Mouse (Mus musculus): ENCODE data around the gene Pigx. TPM values are rescaled to one million over a fixed set of nuclear protein-coding genes. Genes with fewer than 3 reads are reported as not detected.

The Pigx gene
- total RNA-seq (2021) = 10 to 100 TPM; 26.2 to 29.6 TPM

- peak; percentile 89 for DNase-seq
These were observed at the start of gene Pigx, which contains the start of gene Cep19 for GRCm38 (mm10) chr16:32099638-32100150. TSS of gene Pigx (minus strand) at chr16:32099740. TSS of gene Cep19 (plus strand) at chr16:32099800.

GRCm38 (mm10) chr16:32147589-32148207 lies 48.2 kb upstream of the Pigx start:
- DNase-seq = no peak

DNA sequence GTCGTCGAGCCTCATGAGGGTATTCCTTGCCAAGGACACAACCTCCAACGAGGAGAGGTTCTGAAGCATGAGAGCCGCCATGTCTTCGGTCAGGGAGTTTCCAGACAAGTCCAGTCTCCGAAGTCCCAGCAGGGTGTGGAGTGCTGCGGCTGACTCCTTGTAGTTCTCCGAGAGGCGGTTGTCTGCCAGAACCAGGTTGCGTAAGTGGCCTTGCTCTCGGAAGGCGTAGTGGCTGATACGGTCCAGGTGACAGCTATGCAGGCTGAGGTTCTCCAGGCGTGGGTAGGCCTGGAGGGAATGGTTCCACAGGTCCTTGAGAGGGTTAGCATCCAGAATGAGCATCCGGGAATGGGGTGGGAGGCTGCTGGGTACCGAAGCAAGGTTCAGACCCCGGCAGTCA lies 45.1 kb upstream of the Pigx start:
- no peak for DNase-seq

GRCm38 (mm10) chr16:32143766-32144165 lies 44.2 kb upstream of the Pigx start:
- no peak for DNase-seq

DNA sequence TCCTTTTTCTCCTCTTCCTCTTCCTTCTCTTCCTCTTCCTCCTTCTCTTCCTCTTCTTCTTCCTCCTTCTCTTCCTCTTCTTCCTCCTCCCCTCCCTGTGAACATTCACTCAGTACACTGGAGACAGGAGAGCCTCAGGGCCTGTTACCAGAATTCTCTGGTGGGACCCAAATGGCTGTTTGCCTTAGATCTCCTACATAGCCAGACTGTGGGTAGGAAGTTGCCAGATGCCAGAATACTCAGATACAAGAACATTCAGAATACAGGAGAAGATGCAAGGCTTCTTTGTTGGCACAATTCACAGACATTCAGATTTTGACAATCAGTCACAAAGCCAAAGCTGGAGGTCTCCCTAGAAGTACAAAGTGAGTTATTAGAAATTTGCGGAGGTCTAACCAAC lies 39.4 kb upstream of the Pigx start:
- DNase-seq = no peak

GRCm38 (mm10) chr16:32135842-32136357 lies 36.4 kb upstream of the Pigx start:
- no peak for DNase-seq

GRCm38 (mm10) chr16:32133148-32133547 lies 33.6 kb upstream of the Pigx start:
- no peak for DNase-seq

DNA sequence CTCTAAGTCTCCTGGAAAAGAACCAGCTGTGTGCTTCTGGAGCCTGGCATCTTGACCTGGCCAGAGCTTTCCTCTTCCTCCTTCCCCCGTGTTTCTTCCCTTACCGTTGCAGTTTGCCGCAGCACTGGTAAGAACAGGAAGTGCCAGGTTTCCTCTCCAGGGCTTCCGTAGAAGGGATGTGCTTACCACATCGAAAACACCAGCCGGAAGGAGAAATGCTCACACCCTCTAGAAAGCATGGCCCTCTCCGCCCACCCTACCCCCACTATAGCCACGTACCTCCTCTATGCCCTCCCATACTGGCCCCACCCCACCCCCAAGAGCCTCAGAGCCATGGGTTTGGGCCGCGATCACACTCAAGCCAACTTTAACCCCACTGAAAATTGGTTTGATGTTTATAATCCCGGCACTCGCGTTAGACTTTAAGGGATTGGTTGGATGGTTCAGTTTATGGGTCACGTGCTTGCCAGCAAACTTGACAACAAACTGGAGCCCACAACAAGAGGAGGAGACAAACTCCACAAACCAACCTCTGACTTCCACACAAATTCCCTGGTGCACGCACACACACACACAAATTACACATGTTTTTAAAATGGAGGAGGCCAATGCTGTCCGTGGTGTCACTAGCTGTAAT lies 30.8 kb upstream of the Pigx start:
- peak; percentile 45 for DNase-seq

DNA sequence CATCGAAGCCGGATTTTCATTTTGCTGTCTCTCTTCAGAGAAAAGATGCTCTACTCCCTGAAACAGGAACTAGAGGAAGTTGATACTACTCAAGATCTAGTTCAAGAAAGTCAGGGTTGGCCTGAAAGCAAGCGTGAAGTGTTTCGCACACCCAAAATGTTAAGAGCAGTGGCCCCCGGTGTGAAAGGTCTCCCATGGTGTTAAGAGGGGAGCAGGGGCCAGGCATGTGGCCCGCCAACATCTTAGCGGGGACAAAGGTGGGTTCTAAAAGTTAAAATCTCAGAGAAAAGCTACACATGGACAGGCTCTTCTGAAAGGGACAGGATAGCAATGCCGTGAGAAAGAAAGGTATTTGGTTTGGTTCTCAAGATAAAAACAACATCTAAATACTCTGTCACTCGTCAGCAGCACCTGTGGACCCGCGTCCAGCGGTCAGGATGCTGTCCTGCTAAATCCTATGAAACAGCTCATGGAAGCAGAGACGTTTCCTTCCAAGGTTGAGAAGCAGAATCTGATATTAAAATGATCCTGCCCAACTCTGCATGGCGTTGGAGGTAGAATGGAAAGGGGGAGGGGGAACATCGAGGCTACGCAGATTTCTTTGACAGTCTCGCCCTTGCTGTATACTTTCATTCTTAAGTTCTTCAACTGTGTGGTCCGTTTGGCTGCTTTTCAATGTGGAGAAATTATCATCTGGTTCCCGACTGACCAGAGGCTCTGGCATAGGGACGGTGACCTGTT lies 30.1 kb upstream of the Pigx start:
- DNase-seq = no peak

- DNase-seq = no peak
These were observed 27.5 kb upstream of the Pigx start for GRCm38 (mm10) chr16:32127046-32127445.

GRCm38 (mm10) chr16:32125364-32125763 lies 25.8 kb upstream of the Pigx start:
- no peak for DNase-seq

GRCm38 (mm10) chr16:32124444-32125335 lies 25.1 kb upstream of the Pigx start:
- no peak for DNase-seq

- no peak for DNase-seq
These were observed 24.5 kb upstream of the Pigx start for GRCm38 (mm10) chr16:32124020-32124419.

GRCm38 (mm10) chr16:32120454-32120853 lies 20.9 kb upstream of the Pigx start:
- DNase-seq = no peak

DNA sequence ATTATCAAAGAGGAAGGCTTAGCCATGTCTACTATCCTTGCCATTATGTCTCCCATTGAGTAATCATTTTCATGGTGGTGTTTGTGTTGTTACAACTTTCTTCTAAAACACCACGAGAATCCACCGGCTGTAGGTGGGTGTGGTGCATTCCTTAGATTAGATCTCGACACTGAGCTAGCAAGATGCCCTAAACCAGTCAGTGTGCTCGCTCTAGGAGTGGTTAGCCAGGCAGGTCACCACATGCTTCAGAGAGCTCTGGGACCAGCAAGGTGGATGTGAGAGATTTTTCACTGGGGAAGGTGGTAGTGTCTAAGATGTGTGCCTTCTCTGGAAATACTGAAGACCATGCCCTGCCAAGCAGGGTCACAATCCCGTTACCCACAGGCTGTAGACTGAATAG lies 16.6 kb upstream of the Pigx start:
- DNase-seq = no peak

GRCm38 (mm10) chr16:32115781-32116180 lies 16.2 kb upstream of the Pigx start:
- no peak for DNase-seq

DNA sequence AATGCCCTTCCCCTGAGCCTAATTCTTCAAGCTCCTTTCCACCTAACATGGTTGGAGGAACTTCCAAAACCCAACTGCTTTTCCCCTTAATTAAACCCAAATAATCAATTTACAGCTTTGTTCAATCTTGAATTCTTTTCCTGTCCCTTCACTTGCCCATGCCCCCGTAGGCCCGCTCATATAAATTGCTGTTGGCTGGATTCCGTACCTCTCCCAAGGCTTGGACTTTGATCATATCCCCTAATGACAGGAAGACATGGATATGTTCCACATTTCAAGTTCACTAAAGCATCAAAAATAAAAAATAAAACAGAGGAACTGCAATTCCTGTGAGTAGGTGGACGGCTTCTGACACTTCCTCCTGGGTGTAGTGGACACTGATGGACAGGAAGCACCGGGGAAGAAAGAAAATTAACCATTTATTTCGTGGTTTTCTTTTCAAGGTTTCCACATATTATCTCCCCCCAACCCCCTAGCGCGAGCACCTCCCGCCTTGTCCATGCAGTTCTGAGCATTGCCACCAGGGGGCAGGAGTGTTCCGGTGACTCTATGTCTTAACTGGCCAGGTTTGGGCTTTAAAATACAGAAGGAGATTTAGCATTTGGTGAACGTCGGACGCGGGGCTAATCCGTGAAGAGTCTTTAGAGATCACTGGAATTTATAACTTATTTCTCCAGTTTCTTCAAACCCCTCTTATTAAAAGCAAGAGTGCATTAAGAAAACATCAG lies 15.6 kb upstream of the Pigx start:
- DNase-seq = peak; percentile 93

DNA sequence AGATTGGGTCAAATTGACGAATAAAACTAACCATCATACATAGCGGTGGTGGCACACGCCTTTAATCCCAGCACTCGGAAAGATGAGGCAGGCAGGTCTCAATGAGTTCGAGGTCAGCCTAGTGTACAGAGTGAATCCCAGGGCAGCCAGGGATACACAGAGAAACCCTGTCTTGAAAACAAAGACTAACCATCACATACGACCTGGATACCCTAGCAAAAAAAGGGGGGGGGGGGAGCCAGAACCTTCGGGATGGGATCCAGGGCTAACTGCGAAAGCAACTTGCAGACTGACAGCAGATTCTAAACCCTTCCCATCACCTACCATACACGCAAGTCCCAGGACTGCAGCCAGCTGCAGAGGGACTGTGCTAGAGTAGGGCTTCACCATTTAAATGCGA lies 14.9 kb upstream of the Pigx start:
- no peak for DNase-seq

- peak; percentile 64 for DNase-seq
These were observed 14.1 kb upstream of the Pigx start for GRCm38 (mm10) chr16:32113541-32114218.

DNA sequence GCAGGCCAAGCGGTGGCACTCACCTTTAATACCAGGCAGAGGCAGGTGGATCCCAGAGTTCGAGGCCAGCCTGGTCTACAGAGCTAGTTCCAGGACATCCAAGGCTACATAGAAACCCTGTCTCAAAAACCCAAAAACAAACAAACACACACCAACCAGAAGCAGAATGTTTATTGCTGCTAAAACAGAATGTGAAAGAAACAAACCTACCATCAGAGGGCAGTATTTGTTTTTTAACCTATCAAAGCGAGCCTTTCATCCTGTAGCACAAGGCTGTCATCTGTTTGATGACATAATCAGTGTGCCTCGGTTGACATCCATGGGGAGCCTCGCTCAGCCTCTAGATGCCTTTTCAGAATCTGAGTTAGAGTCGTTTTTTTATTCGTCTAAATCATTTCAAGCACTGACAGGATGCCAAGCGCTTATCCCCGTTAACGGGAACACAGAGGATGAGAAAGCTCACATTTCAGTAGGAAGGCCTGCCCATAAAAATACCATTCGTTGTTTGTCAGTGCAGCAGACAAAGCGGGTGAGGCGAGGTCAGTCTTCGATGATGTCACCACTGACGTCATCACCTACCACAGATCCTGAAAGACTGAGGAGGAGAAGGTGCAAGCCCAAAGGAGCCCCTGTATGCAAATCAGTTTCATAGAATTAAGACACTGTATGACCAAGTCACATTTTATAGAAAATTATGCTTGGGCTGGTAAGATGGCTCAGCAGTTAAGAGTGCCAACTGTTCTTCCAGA lies 11.6 kb upstream of the Pigx start:
- peak; percentile 29 for DNase-seq

Measured in heart, postnatal 4 days (tissue).